Mouse (Mus musculus) liver, embryonic 12.5 days (tissue): ENCODE measurements around the gene Me1. TPM values are rescaled to one million over a fixed set of nuclear protein-coding genes. Genes with fewer than 3 reads are reported as not detected.

ENCODE experiments used
- ATAC-seq: fragments of 200-750 bp; cut with Nextera tagmentation; 2 replicates; pipeline ENCODE4 v1.8.0; 2017; ENCODE audit warnings: moderate number of reproducible peaks, mild to moderate bottlenecking, moderate library complexity
- H3K27ac ChIP-seq: fragments of 300-500 bp; sonication (generic); 2 replicates; pipeline ENCODE4 v1.5.1; 2016; ENCODE audit warnings: mild to moderate bottlenecking
- H3K27me3 ChIP-seq: fragments of 300-500 bp; sonication (generic); replicated peaks from 2 replicates; pipeline ENCODE4 v1.6.1; 2016; ENCODE audit warnings: mild to moderate bottlenecking, moderate library complexity
- H3K36me3 ChIP-seq: fragments of 300-500 bp; sonication (generic); 2 replicates; pipeline ENCODE4 v1.6.1; 2016; ENCODE audit warnings: mild to moderate bottlenecking, moderate library complexity
- H3K4me1 ChIP-seq: fragments of 300-500 bp; sonication (generic); 2 replicates; pipeline ENCODE4 v1.6.1; 2016
- H3K4me2 ChIP-seq: fragments of 300-500 bp; sonication (generic); 2 replicates; pipeline ENCODE4 v1.6.1; 2016; ENCODE audit warnings: mild to moderate bottlenecking, moderate library complexity
- H3K4me3 ChIP-seq: fragments of 300-500 bp; sonication (generic); 2 replicates; pipeline ENCODE4 v1.5.1; 2016; ENCODE audit warnings: mild to moderate bottlenecking, moderate library complexity
- H3K9ac ChIP-seq: fragments of 300-500 bp; sonication (generic); 2 replicates; pipeline ENCODE4 v1.6.1; 2016; ENCODE audit warnings: mild to moderate bottlenecking, moderate library complexity
- H3K9me3 ChIP-seq: fragments of 300-500 bp; sonication (generic); replicated peaks from 2 replicates; pipeline ENCODE4 v1.6.1; 2016; ENCODE audit warnings: mild to moderate bottlenecking, moderate library complexity
- WGBS: fragments of 180-500 bp; shearing (Covaris S2); methylation state at CpG from one replicate; pipeline ENCODE4 v1.1.7; 2016; ENCODE audit not compliant: insufficient replicate concordance; 5-methylcytosine and 5-hydroxymethylcytosine counted together
- polyA plus RNA-seq: library from polyadenylated mRNA; unstranded; fragments of >200 nt; fragmentation: Nextera tagmentation; extraction: Ambion mirVana; gene quantifications from 2 replicates; pipeline ENCODE4 v1.2.1, GENCODE M21; 2016

The Me1 gene
- polyA plus RNA-seq, 1 experiment from 2014 or later = 5.2 TPM

- no peak for ATAC-seq
- 56% methylated on average over 7 of the region's 7 CpGs for WGBS
These were observed 47.7 kb downstream of the Me1 start for GRCm38 (mm10) chr9:86647931-86648550.

GRCm38 (mm10) chr9:86646807-86647206 lies 48.9 kb downstream of the Me1 start:
- 0% methylated on average over 1 of the region's 1 CpGs for WGBS
- Histone ChIP-seq H3K4me3 (no peak overlapping the region), H3K27ac (no peak overlapping the region), H3K9ac (no peak overlapping the region), H3K27me3 (no peaks in the 10 kb centered on the region), H3K4me1 (no peaks in the 10 kb centered on the region), H3K9me3 (no peaks in the 10 kb centered on the region), H3K36me3 (no peaks in the 10 kb centered on the region), H3K4me2 (no peak overlapping the region)
- no peak for ATAC-seq

More at GRCm38 (mm10) chr9:86647931-86648550, 47.7 kb downstream of the Me1 start:
- no peak overlapping the region for H3K27ac ChIP-seq
- H3K9ac ChIP-seq = no peak overlapping the region
- no peaks in the 10 kb centered on the region for H3K27me3 ChIP-seq
- no peaks in the 10 kb centered on the region for H3K9me3 ChIP-seq
- H3K4me1 ChIP-seq = no peaks in the 10 kb centered on the region
- no peak overlapping the region for H3K4me3 ChIP-seq
- H3K4me2 ChIP-seq = no peak overlapping the region
- no peaks in the 10 kb centered on the region for H3K36me3 ChIP-seq

- H3K4me2 ChIP-seq = no peak overlapping the region
- H3K27ac ChIP-seq = no peak overlapping the region
- no peaks in the 10 kb centered on the region for H3K27me3 ChIP-seq
- H3K9ac ChIP-seq = no peak overlapping the region
- no peaks in the 10 kb centered on the region for H3K4me1 ChIP-seq
- H3K9me3 ChIP-seq = no peaks in the 10 kb centered on the region
- no peak overlapping the region for H3K4me3 ChIP-seq
- WGBS = 82% methylated on average over 4 of the region's 4 CpGs
- no peak for ATAC-seq
- no peaks in the 10 kb centered on the region for H3K36me3 ChIP-seq
These were observed 52.3 kb downstream of the Me1 start for GRCm38 (mm10) chr9:86643497-86643896.

- Histone ChIP-seq H3K9me3 (no peaks in the 10 kb centered on the region), H3K4me3 (no peak overlapping the region), H3K36me3 (no peaks in the 10 kb centered on the region), H3K27ac (no peak overlapping the region), H3K27me3 (no peaks in the 10 kb centered on the region), H3K4me1 (no peaks in the 10 kb centered on the region), H3K9ac (no peak overlapping the region), H3K4me2 (no peak overlapping the region)
- WGBS = 60% methylated on average over 6 of the region's 6 CpGs
- ATAC-seq = no peak
These were observed 57.0 kb downstream of the Me1 start for GRCm38 (mm10) chr9:86638771-86639170.

GRCm38 (mm10) chr9:86631153-86631552 lies 64.6 kb downstream of the Me1 start:
- WGBS = 72% methylated on average over 7 of the region's 7 CpGs

GRCm38 (mm10) chr9:86630352-86630931 lies 65.3 kb downstream of the Me1 start:
- no peak for ATAC-seq
- no peaks in the 10 kb centered on the region for H3K9me3 ChIP-seq
- no peak overlapping the region for H3K4me3 ChIP-seq
- H3K27ac ChIP-seq = no peak overlapping the region
- no peaks in the 10 kb centered on the region for H3K36me3 ChIP-seq
- no peaks in the 10 kb centered on the region for H3K4me1 ChIP-seq
- H3K4me2 ChIP-seq = no peak overlapping the region
- WGBS = 71% methylated on average over 5 of the region's 5 CpGs
- no peaks in the 10 kb centered on the region for H3K27me3 ChIP-seq
- H3K9ac ChIP-seq = no peak overlapping the region

More at GRCm38 (mm10) chr9:86631153-86631552, 64.6 kb downstream of the Me1 start:
- no peak for ATAC-seq
- Histone ChIP-seq H3K9ac (no peak overlapping the region), H3K4me1 (no peaks in the 10 kb centered on the region), H3K36me3 (no peaks in the 10 kb centered on the region), H3K27ac (no peak overlapping the region), H3K4me2 (no peak overlapping the region), H3K4me3 (no peak overlapping the region), H3K27me3 (no peaks in the 10 kb centered on the region), H3K9me3 (no peaks in the 10 kb centered on the region)

GRCm38 (mm10) chr9:86629379-86629778 lies 66.4 kb downstream of the Me1 start:
- no peak overlapping the region for H3K9ac ChIP-seq
- no peaks in the 10 kb centered on the region for H3K36me3 ChIP-seq
- 68% methylated on average over 6 of the region's 6 CpGs for WGBS
- H3K4me3 ChIP-seq = no peak overlapping the region
- H3K27me3 ChIP-seq = no peaks in the 10 kb centered on the region
- ATAC-seq = no peak
- no peak overlapping the region for H3K4me2 ChIP-seq
- no peaks in the 10 kb centered on the region for H3K4me1 ChIP-seq
- H3K9me3 ChIP-seq = no peaks in the 10 kb centered on the region
- no peak overlapping the region for H3K27ac ChIP-seq

GRCm38 (mm10) chr9:86627745-86628496 lies 67.8 kb downstream of the Me1 start:
- H3K27ac ChIP-seq = no peak overlapping the region
- no peaks in the 10 kb centered on the region for H3K4me1 ChIP-seq
- no peaks in the 10 kb centered on the region for H3K9me3 ChIP-seq
- no peaks in the 10 kb centered on the region for H3K36me3 ChIP-seq
- no peak overlapping the region for H3K4me3 ChIP-seq
- H3K27me3 ChIP-seq = no peaks in the 10 kb centered on the region
- no peak overlapping the region for H3K4me2 ChIP-seq
- no peak for ATAC-seq
- 78% methylated on average over 10 of the region's 10 CpGs for WGBS
- H3K9ac ChIP-seq = no peak overlapping the region

GRCm38 (mm10) chr9:86626906-86627305 lies 68.8 kb downstream of the Me1 start:
- WGBS = 68% methylated on average over 3 of the region's 3 CpGs
- Histone ChIP-seq H3K4me2 (no peak overlapping the region), H3K36me3 (no peaks in the 10 kb centered on the region), H3K4me1 (no peaks in the 10 kb centered on the region), H3K4me3 (no peak overlapping the region), H3K9me3 (no peaks in the 10 kb centered on the region), H3K27ac (no peak overlapping the region), H3K27me3 (no peaks in the 10 kb centered on the region), H3K9ac (no peak overlapping the region)
- no peak for ATAC-seq

- Histone ChIP-seq H3K4me2 (no peak overlapping the region), H3K27me3 (no peaks in the 10 kb centered on the region), H3K9me3 (no peaks in the 10 kb centered on the region), H3K36me3 (no peaks in the 10 kb centered on the region), H3K4me1 (no peaks in the 10 kb centered on the region), H3K4me3 (no peak overlapping the region), H3K9ac (no peak overlapping the region), H3K27ac (no peak overlapping the region)
- no peak for ATAC-seq
- WGBS = 73% methylated on average over 6 of the region's 6 CpGs
These were observed 71.0 kb downstream of the Me1 start for GRCm38 (mm10) chr9:86624781-86625180.

- Histone ChIP-seq H3K27ac (no peak overlapping the region), H3K27me3 (no peaks in the 10 kb centered on the region), H3K4me3 (no peak overlapping the region), H3K4me2 (no peak overlapping the region), H3K36me3 (no peaks in the 10 kb centered on the region), H3K9me3 (no peaks in the 10 kb centered on the region), H3K9ac (no peak overlapping the region), H3K4me1 (no peaks in the 10 kb centered on the region)
- 76% methylated on average over 12 of the region's 12 CpGs for WGBS
- ATAC-seq = no peak
These were observed 71.7 kb downstream of the Me1 start for GRCm38 (mm10) chr9:86624039-86624438.

- Histone ChIP-seq H3K9me3 (no peaks in the 10 kb centered on the region), H3K27me3 (no peaks in the 10 kb centered on the region), H3K4me3 (no peak overlapping the region), H3K36me3 (no peaks in the 10 kb centered on the region), H3K27ac (no peak overlapping the region), H3K4me1 (no peaks in the 10 kb centered on the region), H3K9ac (no peak overlapping the region), H3K4me2 (no peak overlapping the region)
- WGBS = 67% methylated on average over 2 of the region's 2 CpGs
- no peak for ATAC-seq
These were observed 73.7 kb downstream of the Me1 start for GRCm38 (mm10) chr9:86622062-86622461.
